Mouse (Mus musculus) heart, adult 2 months (tissue): ENCODE results near the gene Capn1. TPM values are rescaled to one million over a fixed set of nuclear protein-coding genes. Genes with fewer than 3 reads are reported as not detected.
A peak's percentile ranks its signal among the peaks of the same experiment; 100 is the strongest.

ENCODE experiments used
- DNase-seq, 2 experiments: peaks; one replicate each; pipeline ENCODE4 v3.0.0; 2021
- H3K27ac ChIP-seq: fragments of 200-600 bp; 2 replicates; pipeline ENCODE4 v1.8.1; 2022
- H3K27me3 ChIP-seq: fragments of 200-500 bp; 2 replicates; pipeline ENCODE4 v1.6.1; 2012; ENCODE audit warnings: mild to moderate bottlenecking, low read length, inconsistent platforms, mixed read lengths; ENCODE audit not compliant: control insufficient read depth, insufficient read depth
- H3K36me3 ChIP-seq: fragments of 200-500 bp; 2 replicates; pipeline ENCODE4 v1.6.1; 2012; ENCODE audit warnings: low read length, inconsistent platforms; ENCODE audit not compliant: control insufficient read depth, insufficient read depth
- H3K4me1 ChIP-seq: fragments of 200-500 bp; 2 replicates; pipeline ENCODE4 v1.6.1; 2011; ENCODE audit warnings: low read length; ENCODE audit not compliant: control insufficient read depth, insufficient read depth
- H3K4me3 ChIP-seq: fragments of 200-600 bp; 2 replicates; pipeline ENCODE4 v1.8.1; 2022
- H3K79me2 ChIP-seq: fragments of 200-500 bp; replicated peaks from 2 replicates; pipeline ENCODE4 v1.6.1; 2012; ENCODE audit warnings: mild to moderate bottlenecking, inconsistent platforms, low read length, moderate library complexity, mixed read lengths; ENCODE audit not compliant: control insufficient read depth, insufficient read depth
- H3K9ac ChIP-seq: fragments of 200-500 bp; 2 replicates; pipeline ENCODE4 v1.6.1; 2012; ENCODE audit warnings: low read depth, mild to moderate bottlenecking, control low read depth, inconsistent platforms, low read length, mixed read lengths
- CTCF ChIP-seq: fragments of 200-600 bp; IDR thresholded peaks from 2 replicates; pipeline ENCODE4 v1.8.1; 2022; ENCODE audit warnings: antibody characterized with exemption, mild to moderate bottlenecking, moderate library complexity
- EP300 ChIP-seq: fragments of 200-500 bp; IDR thresholded peaks from 2 replicates; pipeline ENCODE4 v1.6.1; 2011; ENCODE audit warnings: low read depth, low read length, control low read depth; ENCODE audit not compliant: insufficient read depth
- POLR2A ChIP-seq: fragments of 200-500 bp; IDR thresholded peaks from 2 replicates; pipeline ENCODE4 v1.6.1; 2011; ENCODE audit warnings: mild to moderate bottlenecking, low read depth, low read length, control low read depth; ENCODE audit not compliant: insufficient read depth
- WGBS: fragments of 180-500 bp; shearing (Covaris S2); methylation state at CpG from one replicate; pipeline ENCODE4 v1.1.7; 2018; 5-methylcytosine and 5-hydroxymethylcytosine counted together
- intact Hi-C: fragments of 180-260 bp; cut with DNase I; formaldehyde crosslinking; loops from one replicate; pipeline ENCODE4 v1.15.1; 2025
- microRNA-seq, 2 experiments: library from miRNA; unstranded; fragments of <30 nt; microRNA quantifications; one replicate each; pipeline ENCODE4 v1.2.0; 2021
- polyA plus RNA-seq: library from polyadenylated mRNA; depleted of rRNA; stranded (reverse); fragments of >200 nt; gene quantifications from 2 replicates; pipeline ENCODE4 v1.2.3, GENCODE M21; 2012; rRNA removed
- total RNA-seq, 2 experiments: library from RNA; stranded (reverse); gene quantifications; 2 replicates each; pipeline ENCODE4 v1.2.3; 2021

Capn1 gene
- total and polyA plus RNA-seq, 3 experiments = 21.5 to 26.8 (median 26.4) TPM

DNA sequence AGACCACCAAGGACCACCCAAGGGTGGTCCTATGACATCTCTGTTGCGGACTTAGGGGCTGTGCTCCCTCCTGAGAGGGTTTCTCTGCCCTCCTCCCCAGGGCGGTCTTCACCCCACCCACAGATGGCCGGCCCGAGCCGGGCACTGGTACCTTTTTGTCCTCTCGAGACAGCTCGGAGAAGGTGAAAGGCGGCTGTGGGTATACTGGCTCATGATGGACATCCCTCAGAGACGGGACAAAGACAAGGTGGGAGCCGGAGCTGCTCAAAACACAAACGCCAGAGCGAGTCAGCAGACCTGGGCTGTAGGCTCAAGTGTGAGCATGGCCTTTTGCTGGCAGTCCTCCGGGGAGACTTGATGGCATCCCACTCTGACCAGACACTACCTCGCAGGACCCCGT lies 72.3 kb downstream of the Capn1 start:
- intact Hi-C loops = no loop called here
- no peaks in the 10 kb centered on the region for H3K27me3 ChIP-seq
- 93% methylated on average over 15 of the region's 15 CpGs for WGBS
- H3K27ac ChIP-seq = no peak overlapping the region
- no peaks in the 10 kb centered on the region for H3K79me2 ChIP-seq
- TF ChIP-seq POLR2A = no peak
- no peak for TF ChIP-seq CTCF
- TF ChIP-seq EP300 = no peak
- H3K9ac ChIP-seq = no peak overlapping the region
- H3K4me3 ChIP-seq = no peak overlapping the region
- H3K36me3 ChIP-seq = 0 out of 2 replicates have a peak, but pooled peaks cover 2% of the 10 kb centered on the region
- no peak for DNase-seq
- peaks cover 31% of the 10 kb centered on the region for H3K4me1 ChIP-seq

DNA sequence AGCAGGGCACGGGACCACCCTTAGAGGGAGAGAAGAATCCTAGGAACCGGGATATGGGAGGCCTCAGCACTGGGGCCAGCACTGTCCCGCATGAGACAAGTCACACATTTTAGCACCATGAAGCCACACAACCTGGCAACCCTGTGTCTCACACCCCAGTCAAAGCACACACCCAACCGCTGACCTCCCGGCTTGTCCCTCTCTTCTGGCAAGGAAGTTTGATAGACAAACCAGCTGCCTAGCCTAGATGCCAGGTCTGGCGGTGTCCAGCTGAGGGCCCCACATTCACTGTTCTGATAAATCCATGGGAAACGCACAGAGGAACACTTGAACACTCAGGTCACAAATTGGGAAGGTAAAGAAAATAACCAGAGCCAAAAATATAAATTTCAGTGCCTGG lies 73.1 kb downstream of the Capn1 start:
- DNase-seq = no peak
- peaks cover 37% of the 10 kb centered on the region for H3K4me1 ChIP-seq

DNA sequence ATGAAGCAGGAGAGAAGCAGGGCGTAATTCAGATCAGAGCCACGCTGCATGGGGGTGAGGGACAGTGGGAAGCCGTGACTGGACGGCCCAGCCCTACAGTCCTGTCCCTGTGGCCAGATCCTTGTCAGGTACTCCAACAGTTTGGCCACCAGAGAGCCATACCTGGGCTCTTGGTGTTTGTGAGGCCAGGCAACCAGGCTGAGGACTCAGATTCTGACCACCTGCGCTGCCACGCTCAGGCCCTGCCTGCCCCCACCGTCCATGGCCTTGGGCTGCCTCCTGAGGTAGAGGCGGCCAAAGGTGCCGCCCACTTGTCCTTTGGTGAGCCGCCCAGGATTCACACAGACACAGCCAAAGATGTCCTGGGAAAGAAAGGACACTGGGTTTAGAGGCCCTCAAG lies 75.0 kb downstream of the Capn1 start:
- intact Hi-C loops = loop anchor here (1.0 to 2.0 kb wide), 2 partner anchors 12 to 16 kb away; partner anchors contain the start of gene Cdc42ep2
- 58% methylated on average over 10 of the region's 10 CpGs for WGBS

More for the DNA sequence above, 73.1 kb downstream of the Capn1 start:
- intact Hi-C loops = no loop called here
- H3K27ac ChIP-seq = no peak overlapping the region
- no peak overlapping the region for H3K4me3 ChIP-seq
- no peaks in the 10 kb centered on the region for H3K27me3 ChIP-seq
- WGBS = 49% methylated on average over 7 of the region's 7 CpGs
- H3K79me2 ChIP-seq = no peaks in the 10 kb centered on the region
- H3K36me3 ChIP-seq = 0 out of 2 replicates have a peak, but pooled peaks cover 2% of the 10 kb centered on the region
- TF ChIP-seq CTCF (no peak), EP300 (no peak), POLR2A (no peak)
- no peak overlapping the region for H3K9ac ChIP-seq

DNA sequence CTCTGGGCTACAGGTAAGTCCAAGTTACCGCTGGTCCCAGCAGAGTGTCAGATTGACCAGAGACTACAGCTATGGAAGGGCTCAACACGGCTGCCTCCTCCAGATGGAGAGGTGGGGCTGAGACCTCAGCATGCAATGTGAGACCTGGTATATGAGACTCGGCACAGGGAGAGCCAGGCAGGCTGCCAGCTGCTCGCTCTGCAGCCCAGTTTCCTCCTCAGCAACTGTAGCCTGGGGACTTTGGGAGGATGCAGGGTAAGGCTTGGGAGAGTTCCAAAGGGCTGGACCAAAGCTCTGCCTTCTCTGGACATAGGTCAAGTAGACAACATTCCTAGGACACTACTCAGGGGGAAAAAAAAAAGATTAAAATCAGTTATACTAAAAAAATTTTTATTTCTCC lies 75.5 kb downstream of the Capn1 start:
- intact Hi-C loops = loop anchor here (1.0 to 2.0 kb wide), 2 partner anchors 12 to 15 kb away; partner anchors contain the start of gene Cdc42ep2
- Histone ChIP-seq H3K4me1 (peaks cover 36% of the 10 kb centered on the region), H3K9ac (peak overlapping the region; percentile 3; the same call in 1 of the 2 replicates), H3K79me2 (no peaks in the 10 kb centered on the region), H3K27ac (peak overlapping the region; percentile 73), H3K4me3 (no peak overlapping the region), H3K27me3 (no peaks in the 10 kb centered on the region), H3K36me3 (no peaks in the 10 kb centered on the region)
- TF ChIP-seq POLR2A (peak; percentile 48; the same call in 1 of the 2 replicates), CTCF (no peak), EP300 (peak; percentile 82; the same call in 1 of the 2 replicates)
- peak; percentile 82 to 87 for DNase-seq
- 36% methylated on average over 4 of the region's 4 CpGs for WGBS

More for the DNA sequence above, 75.0 kb downstream of the Capn1 start:
- Histone ChIP-seq H3K36me3 (no peaks in the 10 kb centered on the region), H3K79me2 (no peaks in the 10 kb centered on the region), H3K4me1 (peaks cover 36% of the 10 kb centered on the region), H3K9ac (no peak overlapping the region), H3K4me3 (no peak overlapping the region), H3K27me3 (no peaks in the 10 kb centered on the region), H3K27ac (peak overlapping the region; percentile 73)
- TF ChIP-seq CTCF (no peak), EP300 (no peak), POLR2A (no peak)
- no peak for DNase-seq

DNA sequence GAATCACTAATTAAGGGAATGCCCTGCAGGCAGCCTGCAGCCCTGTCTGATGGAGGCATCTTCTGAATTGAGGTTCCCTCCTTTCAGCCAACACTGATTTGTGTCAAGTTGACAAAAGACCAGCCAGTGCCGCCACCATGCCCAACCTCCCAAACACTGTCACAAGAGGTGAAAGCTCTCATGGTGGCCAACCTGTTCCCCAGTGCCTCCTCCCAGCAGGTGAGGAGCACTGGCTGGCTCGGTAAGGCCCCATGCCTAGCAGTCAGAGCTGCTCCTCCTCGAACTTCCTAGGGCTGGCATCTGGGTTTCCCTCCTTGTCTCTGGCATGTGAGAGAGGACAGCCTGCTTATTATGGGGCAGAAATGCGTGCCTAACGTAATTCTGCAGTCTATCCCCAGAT lies 76.0 kb downstream of the Capn1 start:
- Histone ChIP-seq H3K4me3 (no peak overlapping the region), H3K36me3 (no peaks in the 10 kb centered on the region), H3K79me2 (no peaks in the 10 kb centered on the region), H3K27me3 (no peaks in the 10 kb centered on the region), H3K27ac (peak overlapping the region; percentile 43; the same call in 1 of the 2 replicates), H3K9ac (peak overlapping the region; percentile 3; the same call in 1 of the 2 replicates), H3K4me1 (peaks cover 37% of the 10 kb centered on the region)
- WGBS = 60% methylated on average over 5 of the region's 5 CpGs
- intact Hi-C loops = loop anchor here (1.0 to 2.0 kb wide), 2 partner anchors 13 to 15 kb away; partner anchors contain the start of gene Cdc42ep2
- DNase-seq = no peak
- TF ChIP-seq CTCF (no peak), POLR2A (no peak), EP300 (no peak)

Small RNA genes lying within 50 kb of the gene (microRNA-seq; reads per million reads assigned to microRNA genes)
- gene Mir6988 = 1.9 to 2.2 reads per million in 2 experiments

Other genes with a start within 250 kb of the Capn1 start
- 10 to 100 TPM; 57.2 to 70.0 TPM for gene Scyl1, start 244.5 kb downstream of the Capn1 start, total RNA-seq
- 95.6 and 113 TPM in 2 replicates for gene Scyl1, start 244.5 kb downstream of the Capn1 start, polyA plus RNA-seq
- 1 to 10 TPM; 7.7 to 8.4 TPM for gene Frmd8, start 140.6 kb downstream of the Capn1 start, total RNA-seq
- 7.0 and 9.3 TPM in 2 replicates for gene Frmd8, start 140.6 kb downstream of the Capn1 start, polyA plus RNA-seq
- 1 to 10 TPM; 2.8 TPM for gene Slc25a45, start 138.1 kb downstream of the Capn1 start, total RNA-seq
- gene Slc25a45, start 138.1 kb downstream of the Capn1 start, polyA plus RNA-seq = 7.9 and 8.2 TPM in 2 replicates
- gene Tigd3, start 121.7 kb downstream of the Capn1 start, total RNA-seq = under 1 TPM; 0.14 to 0.47 TPM
- gene Tigd3, start 121.7 kb downstream of the Capn1 start, polyA plus RNA-seq = 0.25 and 0.67 TPM in 2 replicates
- 10 to 100 TPM; 82.3 to 83.5 TPM for gene Dpf2, start 102.9 kb downstream of the Capn1 start, total RNA-seq
- 71.8 and 104 TPM in 2 replicates for gene Dpf2, start 102.9 kb downstream of the Capn1 start, polyA plus RNA-seq
- gene Cdc42ep2, start 91.1 kb downstream of the Capn1 start, total RNA-seq = 1 to 10 TPM; 8.0 to 8.4 TPM
- gene Cdc42ep2, start 91.1 kb downstream of the Capn1 start, polyA plus RNA-seq = 11.7 and 19.0 TPM in 2 replicates
- 10 to 100 TPM in 1 of 2 experiments, 1 to 10 TPM in 1; 8.6 to 10.9 TPM for gene Pola2, start 51.7 kb downstream of the Capn1 start, total RNA-seq
- gene Pola2, start 51.7 kb downstream of the Capn1 start, polyA plus RNA-seq = 27.9 and 38.7 TPM in 2 replicates
- not detected for gene Slc22a20, start 29.8 kb downstream of the Capn1 start, total RNA-seq
- not detected in 2 replicates for gene Slc22a20, start 29.8 kb downstream of the Capn1 start, polyA plus RNA-seq
- gene Syvn1, start 30.7 kb upstream of the Capn1 start, total RNA-seq = 10 to 100 TPM; 21.3 to 24.2 TPM
- gene Syvn1, start 30.7 kb upstream of the Capn1 start, polyA plus RNA-seq = 17.1 and 23.1 TPM in 2 replicates
- 10 to 100 TPM; 37.1 to 39.0 TPM for gene Mrpl49, start 41.9 kb upstream of the Capn1 start, total RNA-seq
- gene Mrpl49, start 41.9 kb upstream of the Capn1 start, polyA plus RNA-seq = 23.5 and 33.0 TPM in 2 replicates
- gene Fau, start 41.9 kb upstream of the Capn1 start, total RNA-seq = 100 to 1,000 TPM; 550 to 636 TPM
- gene Fau, start 41.9 kb upstream of the Capn1 start, polyA plus RNA-seq = 265 and 386 TPM in 2 replicates
- 10 to 100 TPM in 1 of 2 experiments, 1 to 10 TPM in 1; 9.9 to 13.4 TPM for gene Znhit2, start 45.3 kb upstream of the Capn1 start, total RNA-seq
- 12.3 and 14.4 TPM in 2 replicates for gene Znhit2, start 45.3 kb upstream of the Capn1 start, polyA plus RNA-seq
- gene Tm7sf2, start 52.5 kb upstream of the Capn1 start, total RNA-seq = 1 to 10 TPM; 2.7 to 3.7 TPM
- gene Tm7sf2, start 52.5 kb upstream of the Capn1 start, polyA plus RNA-seq = 9.3 and 11.9 TPM in 2 replicates
- 10 to 100 TPM; 19.1 to 22.0 TPM for gene Vps51, start 61.3 kb upstream of the Capn1 start, total RNA-seq
- 35.1 and 39.0 TPM in 2 replicates for gene Vps51, start 61.3 kb upstream of the Capn1 start, polyA plus RNA-seq
- not detected for gene Tmem262, start 64.1 kb upstream of the Capn1 start, total RNA-seq
- not detected in 2 replicates for gene Tmem262, start 64.1 kb upstream of the Capn1 start, polyA plus RNA-seq
- gene Gm28374, start 66.4 kb upstream of the Capn1 start, total RNA-seq = not detected
- not detected in 2 replicates for gene Gm28374, start 66.4 kb upstream of the Capn1 start, polyA plus RNA-seq
- gene Zfpl1, start 69.1 kb upstream of the Capn1 start, total RNA-seq = 10 to 100 TPM; 13.8 to 15.6 TPM
- gene Zfpl1, start 69.1 kb upstream of the Capn1 start, polyA plus RNA-seq = 47.5 and 50.7 TPM in 2 replicates
- not detected for gene Cdca5, start 69.1 kb upstream of the Capn1 start, total RNA-seq
- 0.09 and 0.27 TPM in 2 replicates for gene Cdca5, start 69.1 kb upstream of the Capn1 start, polyA plus RNA-seq
- not detected for gene AC131692.1, start 78.5 kb upstream of the Capn1 start, total RNA-seq
- gene AC131692.1, start 78.5 kb upstream of the Capn1 start, polyA plus RNA-seq = not detected in 2 replicates
- gene Naaladl1, start 89.9 kb upstream of the Capn1 start, total RNA-seq = not detected
- not detected in 2 replicates for gene Naaladl1, start 89.9 kb upstream of the Capn1 start, polyA plus RNA-seq
- gene Sac3d1, start 102.8 kb upstream of the Capn1 start, total RNA-seq = 10 to 100 TPM in 1 of 2 experiments, 1 to 10 TPM in 1; 8.7 to 10.3 TPM
- 13.1 and 15.4 TPM in 2 replicates for gene Sac3d1, start 102.8 kb upstream of the Capn1 start, polyA plus RNA-seq
- gene Snx15, start 112.4 kb upstream of the Capn1 start, total RNA-seq = 10 to 100 TPM; 14.1 to 16.6 TPM
- 22.0 and 29.5 TPM in 2 replicates for gene Snx15, start 112.4 kb upstream of the Capn1 start, polyA plus RNA-seq
- 1 to 10 TPM in 1 of 2 experiments, under 1 TPM in 1; 0.98 to 1.6 TPM for gene Batf2, start 125.1 kb upstream of the Capn1 start, total RNA-seq
- gene Batf2, start 125.1 kb upstream of the Capn1 start, polyA plus RNA-seq = 2.3 and 3.2 TPM in 2 replicates
- 10 to 100 TPM; 62.1 to 72.9 TPM for gene Arl2, start 125.7 kb upstream of the Capn1 start, total RNA-seq
- gene Arl2, start 125.7 kb upstream of the Capn1 start, polyA plus RNA-seq = 153 and 155 TPM in 2 replicates
- gene Majin, start 168.5 kb upstream of the Capn1 start, total RNA-seq = not detected
- gene Majin, start 168.5 kb upstream of the Capn1 start, polyA plus RNA-seq = 0.20 and 0.23 TPM in 2 replicates
- gene Gpha2, start 210.5 kb upstream of the Capn1 start, total RNA-seq = not detected
- gene Gpha2, start 210.5 kb upstream of the Capn1 start, polyA plus RNA-seq = 0.27 TPM in 1 of 2 replicates, not detected in the other
- gene Ppp2r5b, start 220.0 kb upstream of the Capn1 start, total RNA-seq = 10 to 100 TPM; 34.8 to 35.1 TPM
- gene Ppp2r5b, start 220.0 kb upstream of the Capn1 start, polyA plus RNA-seq = 36.8 and 40.6 TPM in 2 replicates
- gene Atg2a, start 225.8 kb upstream of the Capn1 start, total RNA-seq = 10 to 100 TPM; 20.5 to 24.5 TPM
- 26.3 and 26.7 TPM in 2 replicates for gene Atg2a, start 225.8 kb upstream of the Capn1 start, polyA plus RNA-seq